In genomic region chr3:31394533-31394932, GRCm38 (mm10) we compare ENCODE assay signal across 16 mouse cellular contexts.
DNase-seq lines count a peak whose midpoint lies in the region.
"Had no signal": no experiment of that assay in that cellular context is flagged by ENCODE, and none has a peak within 500 bp of the region (broad histone marks: within the 10 kb centered on the region; RNA-seq: fewer than 3 reads in every experiment).

No protein-coding gene starts in this region.

- DNase-seq in heart, postnatal 10 days: peak; percentile 19 to 32
- DNase-seq in heart, postnatal 25 days (ENCODE audit: low spot score): no peak
- peak; percentile 4 for DNase-seq in ZHBTc4 (ENCODE audit: low read depth, low spot score)
- peak; percentile 14 for DNase-seq in gastrocnemius, postnatal 10 days
- DNase-seq in frontal cortex, postnatal 25 days (ENCODE audit: low spot score in 2 of 2): no peak
- no peak for DNase-seq in cerebellum, adult 11-12 months
- no peak for DNase-seq in kidney, postnatal 14 days
- DNase-seq: adrenal gland, postnatal 14 days; B cell, adult 2 months; cerebellum, adult 8-10 months; kidney, adult 2 months; layer of hippocampus, postnatal 36 days; liver, embryonic 13.5 days; lung, adult 2 months; right cerebral cortex, postnatal 14 days; spleen, adult 18-20 months had no signal

- intact Hi-C loops in heart, postnatal 10 days (cut with DNase I): no loop called here
- intact Hi-C loops in heart, postnatal 25 days (cut with DNase I): no loop called here

Comparison
In these comparisons a context has a peak if more than half of its experiments do, and no peak if none do; other contexts are left out.
1. DNase-seq: peak in heart, postnatal 10 days (2 of 2), ZHBTc4 (single experiment) and gastrocnemius, postnatal 10 days (single experiment); none in heart, postnatal 25 days (single experiment), frontal cortex, postnatal 25 days (0 of 2), cerebellum, adult 11-12 months (single experiment) and kidney, postnatal 14 days (single experiment).